Mouse (Mus musculus): ENCODE data around the gene Arntl.

The Arntl gene

GRCm38 (mm10) chr7:113210441-113210840 is 3.2 kb downstream of the Arntl start:
- DNase-seq: peak; percentile 59

DNA sequence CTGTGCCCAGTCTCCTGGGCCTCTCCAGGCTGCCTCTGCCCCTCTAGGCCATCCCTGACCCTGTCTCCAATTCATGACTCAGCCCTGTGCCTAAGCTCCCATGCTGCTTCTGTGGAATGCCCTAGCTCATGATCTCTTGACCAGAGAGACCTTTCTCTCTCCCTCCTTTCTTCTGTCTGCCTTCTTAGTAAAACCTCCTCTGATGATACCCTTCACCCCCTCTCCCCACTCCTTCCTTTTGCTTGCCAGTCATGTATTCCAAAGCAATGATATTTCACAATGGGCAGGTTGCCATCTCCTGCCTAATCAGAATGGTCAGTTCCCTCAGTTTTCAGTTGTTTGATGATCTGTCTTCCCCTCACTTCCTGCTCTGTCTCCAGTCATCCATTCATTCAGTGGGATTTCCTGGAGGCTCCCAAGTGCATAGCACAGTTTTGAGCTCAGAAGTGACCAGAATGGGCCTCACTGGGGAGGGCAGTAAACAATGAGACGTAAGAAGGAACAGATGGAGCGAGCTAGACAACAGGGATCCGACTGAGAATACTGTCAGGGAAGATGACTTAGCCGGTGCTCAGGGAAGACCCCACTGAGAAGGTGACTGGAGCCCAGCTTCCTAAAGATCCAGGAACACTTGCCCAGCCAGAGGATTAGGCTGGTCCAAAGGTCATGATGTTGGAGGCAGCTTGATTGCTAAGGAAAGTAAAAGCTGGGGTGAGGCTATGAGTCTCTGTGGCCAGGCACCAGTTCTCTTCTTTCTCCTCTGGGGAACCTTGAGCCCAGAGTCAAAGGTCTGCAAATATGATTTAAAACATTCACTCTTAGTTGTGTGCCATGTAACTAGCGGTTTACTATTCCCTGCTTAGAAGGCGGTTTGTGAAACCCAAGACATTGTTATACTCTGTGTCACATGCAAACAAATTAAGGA is 7.2 kb downstream of the Arntl start:
- DNase-seq: no peak

DNA sequence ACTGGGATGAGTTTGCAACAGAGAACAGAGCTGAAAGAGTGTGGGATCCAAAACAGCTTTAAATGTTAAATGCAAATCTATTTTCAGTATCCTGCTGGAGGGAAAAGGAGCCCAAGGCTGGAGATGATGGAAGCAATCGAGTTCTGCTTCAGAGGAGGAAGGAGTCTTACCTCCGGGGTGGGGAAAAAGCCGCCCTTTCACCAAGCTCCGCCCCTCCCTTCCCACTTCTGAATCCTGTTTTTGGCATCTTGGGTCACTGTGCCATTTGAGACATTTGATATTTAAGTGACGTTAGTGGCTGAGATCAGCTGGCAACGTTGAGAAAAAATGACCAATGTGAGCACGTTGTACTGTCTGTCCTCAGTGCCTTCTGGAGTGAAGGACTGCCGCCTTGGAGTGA is 8.9 kb downstream of the Arntl start:
- DNase-seq: no peak

DNA sequence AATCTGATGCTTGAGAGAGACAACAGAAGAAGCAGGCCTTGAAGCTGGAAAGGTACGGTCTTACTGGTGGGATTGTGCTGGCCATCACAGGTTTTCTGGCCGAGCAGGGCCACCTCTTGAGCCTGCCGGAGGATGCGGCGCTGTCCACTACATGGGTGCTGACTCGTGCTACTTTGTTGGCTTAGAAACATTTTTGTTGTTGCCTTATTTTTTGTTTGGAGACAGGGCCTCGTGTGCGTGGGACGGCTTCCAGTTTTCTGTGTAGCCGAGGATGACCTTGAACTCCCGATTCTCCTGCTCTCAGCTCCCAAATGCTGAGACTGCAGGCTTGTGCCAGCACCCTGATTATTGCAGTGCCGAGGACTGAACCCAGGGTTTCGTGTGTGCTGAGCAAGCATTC is 12.2 kb downstream of the Arntl start:
- peak; percentile 35 for DNase-seq

GRCm38 (mm10) chr7:113219864-113220263 is 12.6 kb downstream of the Arntl start:
- DNase-seq: no peak

DNA sequence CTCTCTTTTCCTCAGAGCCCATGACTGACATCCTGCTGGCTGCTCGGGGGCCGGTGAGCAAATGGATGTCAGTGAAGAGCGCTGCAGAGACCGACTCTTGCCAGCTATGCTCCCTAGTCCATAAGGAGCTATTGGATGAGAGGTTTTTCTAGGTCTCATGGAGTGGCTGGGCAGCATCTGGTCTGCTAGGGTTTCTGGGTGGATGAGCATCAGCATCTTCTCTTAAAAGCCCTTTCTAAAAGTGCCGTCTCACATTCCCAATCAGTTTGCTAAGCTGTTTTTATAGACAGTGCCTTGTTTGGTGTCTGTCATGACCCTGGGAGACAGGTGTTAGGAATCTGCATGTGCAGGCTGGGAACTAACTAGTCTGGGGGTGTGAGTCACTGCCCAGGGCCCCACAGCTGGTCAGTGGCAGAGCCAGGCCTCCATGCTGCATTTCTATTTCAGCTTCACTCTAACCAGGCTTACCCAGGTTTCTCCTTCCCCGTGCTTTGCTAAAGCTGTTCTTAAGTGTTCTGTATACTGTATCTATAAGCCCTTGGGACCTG is 13.5 kb downstream of the Arntl start:
- DNase-seq: no peak

DNA sequence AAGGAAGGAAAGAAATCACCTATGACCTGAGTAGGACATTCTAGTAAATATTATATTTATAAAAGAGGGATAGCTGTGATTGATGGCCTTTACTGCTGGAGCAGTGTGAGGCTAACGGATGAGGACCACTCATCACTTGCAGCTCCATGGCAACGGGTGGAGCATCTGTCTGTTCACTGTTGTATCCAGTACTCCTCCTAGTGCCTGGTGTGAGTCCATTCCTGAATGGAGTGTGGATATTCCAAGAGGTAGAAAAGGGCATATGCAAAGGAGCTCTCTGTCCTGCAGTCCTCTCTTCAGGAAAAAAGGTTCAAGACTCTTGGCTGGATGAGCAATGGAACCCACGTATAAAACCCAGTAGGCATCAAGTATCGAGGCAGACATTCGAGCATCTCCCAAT is 15.6 kb downstream of the Arntl start:
- no peak for DNase-seq

DNA sequence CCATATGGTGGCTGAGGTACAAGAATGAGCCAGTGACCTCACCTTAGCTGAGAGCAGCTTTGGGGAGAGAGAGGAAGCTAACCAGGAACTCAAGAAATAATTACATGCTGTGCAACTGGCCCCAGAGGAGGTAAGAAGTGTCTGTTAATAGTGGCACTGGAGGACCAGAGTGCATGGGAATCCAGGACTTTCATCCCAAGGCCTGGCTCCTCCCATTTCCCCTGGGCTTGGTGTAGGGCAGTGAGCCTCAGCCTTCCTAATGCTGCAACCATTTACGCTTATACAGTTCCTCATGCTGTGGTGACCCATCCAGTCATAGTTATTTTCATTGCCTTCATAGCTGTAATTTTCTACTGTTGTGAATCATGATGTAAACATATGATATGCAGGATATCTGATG is 17.4 kb downstream of the Arntl start:
- DNase-seq: no peak

DNA sequence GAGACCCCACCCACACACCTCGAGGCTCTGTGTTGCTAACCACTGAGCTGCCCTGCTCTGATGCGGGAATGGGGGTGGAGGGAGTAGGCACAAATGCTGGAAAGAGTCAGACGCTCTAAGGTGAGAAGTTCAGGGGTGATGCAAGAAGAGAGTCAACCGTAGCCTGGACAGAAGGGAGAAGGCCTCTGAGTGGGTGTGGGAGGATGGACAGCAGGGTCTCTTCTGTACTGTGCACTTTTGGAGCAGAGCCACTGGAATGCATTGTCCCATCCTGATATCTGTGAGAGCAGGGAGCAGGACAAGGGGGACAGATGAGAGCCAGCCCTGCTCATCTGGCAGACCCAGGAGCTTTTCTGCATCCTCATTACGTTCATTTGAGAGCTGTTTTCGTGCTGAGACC is 21.2 kb downstream of the Arntl start:
- DNase-seq: no peak

- no peak for DNase-seq
Observed at GRCm38 (mm10) chr7:113236135-113236534, 28.9 kb downstream of the Arntl start.

GRCm38 (mm10) chr7:113238365-113238764 is 31.1 kb downstream of the Arntl start:
- no peak for DNase-seq

DNA sequence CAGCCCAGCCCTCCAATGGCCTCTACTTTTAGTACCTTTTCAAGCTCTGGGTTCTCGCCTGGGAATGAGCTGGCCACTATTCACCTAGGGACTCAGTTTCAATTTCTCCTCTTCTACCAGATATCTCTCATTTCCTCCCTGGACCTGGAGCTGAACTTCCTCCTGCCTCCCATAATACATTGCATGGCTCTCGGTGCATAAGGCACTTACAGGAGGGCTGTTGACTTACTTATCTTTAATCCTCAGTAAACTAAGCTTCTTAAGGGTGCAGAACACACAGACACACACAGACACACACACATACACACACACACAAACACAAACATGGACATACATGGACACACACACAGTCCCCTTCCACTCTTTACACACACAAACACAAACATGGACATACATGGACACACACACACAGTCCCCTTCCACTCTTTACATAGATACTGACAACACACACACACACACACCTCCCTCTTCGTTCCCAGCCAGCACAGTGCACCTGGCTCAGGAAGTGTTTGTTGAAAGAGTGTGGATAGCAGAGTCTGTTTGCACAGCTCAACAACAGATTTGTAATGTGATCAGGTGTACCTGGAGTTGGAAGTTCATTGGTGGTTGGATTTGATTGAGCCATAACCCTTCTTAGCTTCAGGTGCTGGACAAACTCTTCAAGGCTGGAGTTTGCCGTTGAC is 32.3 kb downstream of the Arntl start:
- no peak for DNase-seq

DNA sequence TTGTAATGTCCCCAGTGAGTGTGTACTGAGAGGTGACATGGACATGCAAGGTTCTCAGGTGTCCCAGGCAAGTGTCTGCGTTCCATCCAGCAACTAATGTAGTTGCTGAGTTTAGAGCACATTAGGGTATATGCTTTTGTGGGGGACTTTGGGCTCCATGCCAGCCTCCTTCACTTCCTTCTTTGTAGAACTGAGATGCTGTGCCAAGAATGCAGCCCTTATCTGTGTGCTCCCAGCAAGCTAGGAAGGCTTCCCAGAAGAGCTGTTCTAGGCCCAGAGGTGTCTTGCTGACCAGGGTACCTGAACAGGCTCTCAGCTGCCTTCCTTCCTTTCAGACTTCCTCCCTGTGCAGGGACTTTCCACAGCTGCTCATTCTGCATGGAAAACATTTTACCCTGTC is 33.2 kb downstream of the Arntl start:
- DNase-seq: peak; percentile 33

DNA sequence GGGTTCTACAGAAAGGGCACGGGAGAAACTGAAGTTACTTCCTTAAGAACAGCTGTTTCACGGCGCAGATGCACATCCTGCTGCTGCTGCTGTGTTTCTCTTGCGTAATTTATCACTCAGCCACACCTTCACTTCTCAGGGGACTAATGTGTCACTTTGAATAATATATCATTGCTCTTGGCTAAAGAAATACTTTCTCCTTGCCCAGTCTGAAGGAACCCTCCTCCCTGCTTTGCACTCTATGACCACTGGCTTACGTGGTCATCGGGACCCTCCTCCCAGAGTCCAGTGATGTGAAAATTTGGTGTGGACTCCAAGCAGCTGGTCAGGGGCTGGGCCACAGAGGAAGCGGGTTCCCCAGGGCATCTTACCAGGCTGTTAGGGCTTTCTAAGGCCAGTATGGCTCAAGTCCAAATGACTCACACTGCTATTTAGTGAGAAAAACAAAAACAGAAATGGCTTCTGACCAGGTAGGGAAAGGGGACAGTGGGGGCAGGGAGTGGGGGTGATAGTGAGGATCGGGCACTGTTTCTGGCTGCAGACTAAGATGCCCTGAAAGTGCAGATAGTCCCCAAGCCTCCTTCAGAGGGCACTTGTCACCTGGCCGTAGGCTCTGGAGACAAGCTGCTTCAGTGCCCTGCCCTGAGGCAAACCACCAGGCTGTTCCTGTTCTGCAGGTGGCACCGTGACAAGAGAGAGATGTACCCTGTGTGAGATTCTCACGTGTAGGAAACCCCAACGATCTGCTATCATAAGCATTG is 34.8 kb downstream of the Arntl start:
- DNase-seq: peak; percentile 62

DNA sequence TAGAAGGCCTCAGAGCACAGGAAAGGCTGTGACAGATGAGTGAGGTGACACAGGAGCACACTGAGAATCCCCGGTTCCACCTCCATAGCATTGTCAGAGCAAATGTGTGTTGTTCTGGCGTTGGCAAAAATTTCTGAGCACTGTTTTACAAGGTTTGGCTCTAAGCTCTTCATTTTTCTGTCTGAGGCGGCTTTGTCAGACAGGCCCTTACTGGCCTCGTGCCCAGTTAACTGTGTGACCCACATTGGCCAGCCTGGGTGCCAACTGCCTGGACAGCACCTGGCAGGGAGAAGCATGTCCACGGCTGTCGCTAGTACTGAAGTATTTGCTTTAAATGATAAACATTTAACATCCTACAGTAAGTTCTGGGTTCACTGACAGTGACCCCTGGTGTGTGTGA is 35.4 kb downstream of the Arntl start:
- DNase-seq: peak; percentile 85

DNA sequence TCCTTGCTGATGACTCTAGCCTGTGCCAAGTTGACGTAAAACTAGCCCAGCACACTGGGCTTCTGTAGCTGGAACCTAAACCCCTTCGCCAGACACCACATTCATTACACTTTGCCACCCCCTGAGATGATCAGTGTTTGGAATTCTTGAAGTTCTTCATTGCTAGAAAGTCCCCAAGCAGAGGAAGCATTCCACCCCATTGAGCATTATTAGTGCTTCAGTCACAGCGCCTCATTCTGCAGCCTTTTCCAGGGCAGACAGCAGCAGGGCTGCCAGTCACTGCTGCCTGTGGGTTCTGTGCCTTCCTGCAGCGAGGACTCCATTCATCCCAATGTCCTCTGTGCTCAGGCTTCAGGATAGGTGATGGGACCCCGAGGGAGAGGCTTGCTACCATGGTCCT is 37.9 kb downstream of the Arntl start:
- no peak for DNase-seq

- DNase-seq: no peak
Observed at GRCm38 (mm10) chr7:113246512-113246911, 39.2 kb downstream of the Arntl start.

DNA sequence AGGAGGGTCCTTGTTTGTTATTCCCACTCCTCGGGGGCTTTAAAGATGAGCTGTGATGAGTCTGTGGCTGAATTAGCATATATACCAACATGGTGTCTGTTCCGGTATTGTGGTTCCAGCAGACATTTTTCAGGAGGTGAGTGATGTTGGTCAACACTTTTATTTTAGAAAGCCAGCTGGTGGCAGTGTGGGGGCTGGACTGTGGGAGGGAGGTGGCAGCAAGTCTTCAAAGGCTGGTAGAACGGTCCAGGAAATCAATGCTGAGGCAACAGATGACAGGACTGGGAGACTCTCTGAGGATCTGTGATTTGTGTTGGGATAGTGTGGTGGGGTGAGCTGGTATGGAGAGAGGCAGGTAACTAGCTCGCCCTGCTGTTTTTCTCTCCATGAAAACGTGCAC is 39.9 kb downstream of the Arntl start:
- DNase-seq: no peak

DNA sequence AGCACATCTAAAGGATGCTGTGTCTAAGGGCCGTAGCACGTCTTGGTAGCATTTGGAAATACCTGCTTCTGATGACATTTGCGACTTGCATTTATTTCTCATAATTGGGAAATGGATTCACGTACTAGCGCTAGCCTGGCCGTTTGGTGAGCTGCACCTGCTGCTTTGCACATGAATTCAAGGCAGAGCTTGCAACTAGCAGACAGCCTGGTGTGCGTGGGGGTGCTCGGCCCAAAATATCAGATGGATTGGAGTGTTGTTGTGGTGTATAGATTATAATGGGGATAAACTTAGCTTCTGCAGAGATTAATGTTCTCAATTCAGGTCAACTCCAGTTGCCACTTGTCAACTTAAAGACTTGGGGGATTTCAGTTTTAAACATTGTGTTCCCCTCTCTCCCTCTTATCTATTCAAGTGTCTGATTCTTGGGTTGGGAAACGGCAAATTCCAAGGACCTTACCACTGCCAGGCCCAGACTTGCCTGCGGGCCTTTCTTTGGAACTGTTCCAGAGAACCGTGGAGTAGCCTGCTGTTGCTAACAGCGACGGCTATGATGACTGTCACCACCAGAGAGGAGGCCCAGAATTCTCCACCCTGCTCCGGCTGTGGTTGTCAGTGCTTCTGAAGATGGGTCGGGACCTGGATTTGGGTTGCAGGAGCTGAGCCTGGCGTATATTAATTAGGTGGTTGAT is 42.0 kb downstream of the Arntl start:
- DNase-seq: peak; percentile 68

GRCm38 (mm10) chr7:113250433-113250991 is 43.2 kb downstream of the Arntl start:
- DNase-seq: peak; percentile 59

DNA sequence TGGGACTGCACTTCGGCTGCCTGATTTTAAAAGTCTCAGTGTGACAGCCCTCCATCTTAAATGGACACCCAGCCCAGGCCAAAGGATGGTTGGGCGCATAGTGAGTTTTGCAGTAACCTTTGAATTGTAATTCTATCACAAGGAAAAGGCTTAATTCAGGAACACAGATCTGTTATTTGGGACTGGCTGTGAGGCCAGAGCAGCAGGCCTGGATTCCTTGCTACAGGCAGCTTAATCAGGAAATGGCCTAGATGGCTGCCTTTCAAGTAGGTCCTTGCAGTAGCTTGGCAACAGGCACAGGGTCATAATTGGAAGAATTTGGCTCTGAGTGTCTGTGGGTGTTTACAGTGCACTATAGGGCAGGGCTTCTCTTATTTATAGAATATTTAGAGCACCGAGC is 43.7 kb downstream of the Arntl start:
- DNase-seq: peak; percentile 75

- DNase-seq: no peak
Observed at GRCm38 (mm10) chr7:113251554-113251953, 44.3 kb downstream of the Arntl start.
